Mouse (Mus musculus) hindlimb bud, embryonic 11.5 days (tissue): ENCODE measurements around the gene Adamtsl5.
"Not testable (repeated sequence)": the region's sequence is repeated elsewhere in the genome, so short reads cannot be mapped to it uniquely, and the experiment has no call there.

Experiments
- DNase-seq: peaks from one replicate; pipeline ENCODE4 v3.0.0-alpha.2; 2012; ENCODE audit warnings: low read depth, low spot score; ENCODE audit errors: extremely low spot score

Adamtsl5 gene

GRCm38 (mm10) chr10:80372706-80373105 lies 24.5 kb upstream of the Adamtsl5 start:
- no peak for DNase-seq

- no peak for DNase-seq
Measured at GRCm38 (mm10) chr10:80371983-80372382, 23.8 kb upstream of the Adamtsl5 start.

- DNase-seq, result peak; percentile 49
Measured at GRCm38 (mm10) chr10:80371411-80371966, 23.3 kb upstream of the Adamtsl5 start.

- DNase-seq, result no peak
Measured at GRCm38 (mm10) chr10:80369995-80370747, 22.0 kb upstream of the Adamtsl5 start.

- DNase-seq, result no peak
Measured at GRCm38 (mm10) chr10:80368392-80368791, 20.2 kb upstream of the Adamtsl5 start.

- DNase-seq, result no peak
Measured at GRCm38 (mm10) chr10:80367954-80368353, 19.7 kb upstream of the Adamtsl5 start.

- DNase-seq, result no peak
Measured at GRCm38 (mm10) chr10:80365736-80366135, 17.5 kb upstream of the Adamtsl5 start.

GRCm38 (mm10) chr10:80363734-80364133 lies 15.5 kb upstream of the Adamtsl5 start:
- no peak for DNase-seq

- DNase-seq, result no peak
Measured at GRCm38 (mm10) chr10:80357994-80358639, 9.9 kb upstream of the Adamtsl5 start.

GRCm38 (mm10) chr10:80357336-80357735 lies 9.1 kb upstream of the Adamtsl5 start:
- DNase-seq, result no peak

GRCm38 (mm10) chr10:80356737-80357136 lies 8.5 kb upstream of the Adamtsl5 start:
- DNase-seq, result no peak

GRCm38 (mm10) chr10:80356001-80356682 lies 7.9 kb upstream of the Adamtsl5 start, which contains the start of gene Plk5:
TSS of gene Plk5 (plus strand) at chr10:80356459.
- DNase-seq, result no peak

- DNase-seq, result no peak
Measured at GRCm38 (mm10) chr10:80355431-80355830, 7.2 kb upstream of the Adamtsl5 start.

GRCm38 (mm10) chr10:80352727-80353126 lies 4.5 kb upstream of the Adamtsl5 start:
- no peak for DNase-seq

- DNase-seq, result no peak
Measured at GRCm38 (mm10) chr10:80351896-80352295, 3.7 kb upstream of the Adamtsl5 start.

GRCm38 (mm10) chr10:80350292-80350691 lies 2.1 kb upstream of the Adamtsl5 start:
- peak; percentile 69 for DNase-seq

- DNase-seq, result no peak
Measured at GRCm38 (mm10) chr10:80348981-80349380, 769 bp upstream of the Adamtsl5 start.

GRCm38 (mm10) chr10:80347514-80347967 lies 671 bp downstream of the Adamtsl5 start:
- DNase-seq, result no peak

GRCm38 (mm10) chr10:80345929-80346328 lies 2.3 kb downstream of the Adamtsl5 start:
- DNase-seq, result not testable (repeated sequence)

- DNase-seq, result no peak
Measured at GRCm38 (mm10) chr10:80345122-80345521, 3.1 kb downstream of the Adamtsl5 start.

GRCm38 (mm10) chr10:80344131-80344661 lies 4.0 kb downstream of the Adamtsl5 start:
- no peak for DNase-seq
